Mouse (Mus musculus) induced T-regulatory cell, adult 2 months (primary cell): ENCODE results near the gene Espnl.

Experiments
- DNase-seq: peaks from one replicate; pipeline ENCODE4 v3.0.0-alpha.2; 2012; ENCODE audit warnings: low read depth

Espnl gene

DNA sequence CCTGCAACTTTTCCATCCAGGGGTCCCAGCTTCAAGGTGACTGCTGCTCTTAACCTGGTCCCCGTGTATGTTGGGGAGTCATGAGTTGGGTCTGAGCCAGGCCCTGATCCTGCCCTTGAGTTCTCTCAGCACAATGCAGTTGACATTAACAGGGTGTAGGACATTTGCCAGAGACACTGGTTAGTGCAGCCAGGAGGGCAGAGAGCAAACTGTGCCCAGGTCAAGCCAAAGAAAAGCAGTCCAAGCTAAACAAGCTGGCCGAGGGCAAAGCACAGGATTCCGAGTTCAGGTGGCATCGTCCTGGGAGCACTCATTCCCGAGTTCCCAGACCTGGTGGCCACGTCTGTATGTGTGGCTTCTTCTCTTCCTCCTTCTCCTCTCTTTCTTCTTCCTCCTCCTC is 4.2 kb upstream of the Espnl start:
- DNase-seq, result no peak

DNA sequence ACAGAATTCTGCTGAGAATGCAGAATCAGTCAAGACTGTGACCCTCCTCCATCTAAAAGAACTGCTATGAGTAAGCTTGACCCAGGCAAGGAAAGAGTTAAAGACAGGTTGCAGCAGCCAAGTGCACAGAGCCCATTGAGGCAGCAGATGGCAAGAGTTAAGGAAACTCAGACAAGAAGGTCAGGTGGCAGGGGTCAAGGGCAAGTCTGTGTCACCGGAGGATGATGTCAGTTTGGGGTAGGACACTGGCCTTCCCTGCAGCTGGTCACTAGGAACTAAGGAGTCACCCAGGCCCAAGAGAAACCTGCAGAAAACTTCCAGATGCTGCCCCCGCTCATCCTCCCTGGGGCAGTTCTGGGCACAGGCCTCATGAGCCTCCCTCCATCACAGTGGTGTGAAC is 2.8 kb downstream of the Espnl start:
- DNase-seq, result no peak

DNA sequence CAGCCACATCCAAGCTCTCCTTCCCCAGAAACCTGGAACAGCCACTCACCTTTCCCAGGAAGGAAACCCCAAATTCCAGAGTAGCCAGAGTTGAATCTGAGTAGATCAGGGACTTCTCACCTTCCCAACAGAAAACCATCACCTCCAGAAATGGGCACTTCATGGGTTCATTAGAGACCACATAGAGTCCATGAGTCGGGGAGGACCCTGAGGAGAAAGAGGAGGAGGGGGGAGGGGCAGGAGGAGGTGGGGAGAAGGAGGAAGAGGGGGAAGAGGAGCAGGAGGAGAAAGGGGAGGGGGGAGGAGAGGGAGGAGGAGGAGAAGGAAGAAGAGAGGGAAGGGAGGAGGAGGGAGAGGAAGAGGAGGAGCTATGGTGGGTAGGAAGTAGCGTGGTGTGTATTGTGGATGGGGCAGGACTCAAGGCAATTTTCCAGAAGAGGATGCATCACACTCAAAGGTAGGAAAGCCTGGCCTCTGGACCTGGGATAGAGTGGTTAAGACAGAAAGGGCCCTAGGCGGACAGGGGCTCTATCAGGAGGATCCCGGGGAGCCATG is 3.7 kb downstream of the Espnl start:
- no peak for DNase-seq

DNA sequence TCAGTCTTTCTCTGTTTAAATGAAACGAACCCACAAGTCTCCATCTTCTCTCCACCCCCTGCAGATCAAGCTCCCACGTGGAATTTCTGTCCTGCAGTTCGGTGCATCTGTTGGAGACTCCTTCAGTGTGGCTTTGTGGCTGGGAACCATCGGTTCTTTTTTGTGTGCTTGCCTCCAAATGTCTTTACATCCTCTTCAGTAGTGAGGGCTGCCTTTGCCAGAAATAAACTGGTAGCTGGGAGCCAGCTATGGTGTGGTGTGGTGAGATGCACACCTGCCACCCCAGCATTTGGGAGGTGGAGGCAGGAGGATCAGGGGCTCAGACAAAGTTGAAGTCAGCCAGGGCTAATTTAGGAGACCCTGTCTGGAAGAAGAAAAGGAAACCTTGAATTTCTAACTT is 10.2 kb downstream of the Espnl start:
- no peak for DNase-seq

DNA sequence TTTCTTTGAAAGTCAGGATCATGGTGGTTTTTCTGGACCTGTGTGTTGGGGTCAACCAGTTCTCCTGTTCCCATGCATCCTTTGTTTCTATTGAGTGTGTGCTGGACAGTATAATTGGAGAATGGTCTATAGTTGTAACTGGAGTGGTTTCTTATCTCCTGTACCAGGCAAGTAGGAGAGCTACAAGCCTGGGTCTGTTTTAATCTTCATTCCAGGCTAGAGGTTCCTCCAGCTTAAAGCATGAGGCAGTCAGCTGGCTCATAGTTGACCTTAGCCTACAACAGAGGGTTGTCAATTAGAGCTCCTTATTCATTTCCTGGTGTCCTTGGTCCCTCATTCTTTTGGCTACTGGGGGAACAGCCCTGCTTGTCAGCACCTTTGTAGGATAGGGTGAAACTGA is 11.7 kb downstream of the Espnl start:
- no peak for DNase-seq

DNA sequence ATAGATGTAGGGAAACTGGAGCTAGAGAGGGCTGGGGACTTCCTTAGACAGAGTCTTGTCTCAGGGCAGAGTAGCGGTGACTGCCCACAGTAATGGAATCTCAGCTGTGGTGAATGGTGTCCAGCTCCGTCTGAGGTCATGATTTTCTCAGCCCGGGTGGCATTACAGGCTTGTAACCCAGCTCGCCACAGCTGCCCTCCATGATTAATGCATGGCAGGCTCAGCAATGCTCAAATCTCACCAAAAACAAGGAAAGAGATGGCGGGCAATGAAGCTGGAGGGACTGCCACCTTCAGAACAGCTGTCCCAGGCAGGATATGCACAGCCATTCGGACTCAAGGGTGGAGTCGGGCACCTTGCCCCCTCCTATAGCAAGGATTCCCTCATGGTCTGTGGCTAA is 15.5 kb downstream of the Espnl start:
- no peak for DNase-seq

DNA sequence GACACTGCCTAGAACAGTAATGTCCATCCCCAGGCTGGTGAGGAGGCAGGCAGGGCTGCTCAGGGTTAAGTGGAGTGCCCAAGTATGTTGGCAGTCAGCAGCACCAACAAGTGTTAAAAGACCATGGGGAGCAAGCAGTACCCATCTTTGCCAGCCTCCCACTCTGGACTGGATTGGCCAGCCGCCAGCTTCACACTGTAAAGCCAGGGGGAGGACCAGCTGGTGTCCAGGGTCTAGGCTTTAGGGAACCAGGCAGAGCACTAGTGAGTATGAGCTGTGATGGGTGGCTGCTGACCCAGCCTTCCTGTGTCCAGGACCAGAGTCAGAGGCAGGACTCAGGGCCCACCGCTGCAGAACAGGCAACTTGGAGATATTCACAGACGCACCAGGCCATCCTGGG is 22.1 kb downstream of the Espnl start:
- DNase-seq, result no peak

DNA sequence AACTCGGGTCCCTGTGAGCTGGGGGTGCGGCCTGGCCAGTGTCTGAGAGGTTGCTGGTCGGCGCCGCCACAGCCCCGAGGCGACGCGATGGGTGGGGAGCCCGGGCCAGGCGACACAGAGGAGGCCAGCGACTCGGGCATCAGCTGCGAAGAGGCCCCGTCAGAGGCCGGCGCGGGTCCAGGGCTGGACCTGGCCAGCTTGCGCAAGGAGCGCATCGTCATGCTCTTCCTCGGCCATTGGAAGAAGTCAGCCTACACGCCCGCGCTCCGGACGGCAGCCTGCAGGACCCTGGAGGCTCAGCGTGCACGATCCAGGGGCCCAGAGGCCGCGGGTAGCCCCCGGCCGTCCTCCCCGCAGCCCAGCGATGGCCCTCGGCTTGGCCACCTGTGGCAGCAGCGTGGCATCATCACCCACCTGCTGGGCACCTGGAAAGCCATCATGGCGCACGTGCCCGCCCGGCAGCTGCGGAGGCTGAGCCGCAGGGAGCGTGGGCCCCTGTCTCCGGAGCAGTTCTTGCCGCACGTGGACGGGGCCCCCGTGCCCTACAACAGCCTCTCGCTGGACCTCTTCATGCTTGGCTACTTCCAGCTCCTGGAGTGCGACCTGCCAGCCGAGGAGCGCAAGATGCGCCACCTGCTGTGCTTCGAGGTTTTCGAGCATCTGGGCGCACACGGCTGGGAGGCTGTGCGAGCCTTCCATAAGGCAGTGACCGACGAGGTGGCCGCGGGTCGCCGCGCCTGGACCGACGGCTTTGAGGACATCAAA is 23.2 kb downstream of the Espnl start:
- no peak for DNase-seq

DNA sequence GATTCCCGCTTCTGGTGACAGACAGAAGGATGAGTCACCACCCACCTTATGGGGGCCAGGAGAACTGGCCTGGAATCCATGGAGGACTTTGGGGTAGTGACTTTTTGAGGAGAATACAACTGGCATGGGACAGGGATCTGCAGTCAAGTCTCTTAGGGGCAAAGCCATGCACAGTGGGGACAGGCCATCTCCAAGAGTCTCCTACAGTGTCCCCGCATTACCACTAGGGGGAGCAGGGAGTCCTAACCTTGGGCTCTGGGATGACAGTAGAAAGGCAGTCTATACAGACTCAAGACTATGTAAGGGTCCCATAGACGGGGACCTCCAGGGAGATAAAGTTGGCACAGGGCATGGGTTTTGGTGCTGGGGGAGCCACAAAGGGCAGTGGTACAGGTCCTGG is 25.0 kb downstream of the Espnl start:
- DNase-seq, result peak; percentile 74

DNA sequence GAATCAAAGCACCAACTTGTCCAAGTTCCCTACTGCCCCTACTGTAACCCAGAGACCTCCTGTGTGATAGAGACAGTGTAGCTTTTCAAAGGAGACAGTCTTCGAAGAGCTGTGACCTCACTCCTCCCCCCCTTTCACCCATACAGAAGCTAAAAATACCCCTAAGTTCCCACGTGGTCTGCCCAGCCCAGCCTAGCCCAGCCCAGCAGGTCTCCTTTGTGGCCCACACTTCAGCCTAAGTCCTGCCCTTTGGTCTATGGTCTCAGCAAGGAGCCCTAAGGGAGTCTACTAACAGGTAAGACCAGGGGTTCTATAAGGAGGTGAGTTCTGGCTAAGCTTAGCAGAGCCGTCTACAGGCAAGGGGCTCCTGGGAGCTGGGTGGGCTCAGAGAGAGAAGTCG is 29.0 kb downstream of the Espnl start, which contains the start of gene Klhl30:
Gene Klhl30 (plus strand): TSS at position 176 of the 400 bp plus-strand sequence.
- no peak for DNase-seq

DNA sequence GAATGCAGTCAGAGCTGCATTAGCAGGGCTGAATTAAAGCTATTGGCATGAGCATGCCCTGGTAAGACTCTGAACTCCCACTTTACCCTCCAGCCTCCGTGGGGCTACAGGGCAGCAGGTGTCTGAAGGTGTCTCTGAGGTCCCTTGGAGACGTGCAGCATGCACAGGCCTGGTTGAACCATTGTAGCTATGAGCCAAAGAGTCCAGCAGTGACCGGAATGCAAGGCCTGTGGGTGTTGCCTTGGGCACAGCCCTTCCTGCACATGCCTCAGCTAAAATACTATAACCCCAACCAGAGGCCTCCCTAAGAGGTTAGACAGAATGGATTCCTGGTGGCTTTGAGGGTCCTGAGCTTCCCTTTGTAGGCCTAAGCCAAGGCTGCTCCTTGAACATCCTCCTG is 29.4 kb downstream of the Espnl start:
- DNase-seq, result no peak

DNA sequence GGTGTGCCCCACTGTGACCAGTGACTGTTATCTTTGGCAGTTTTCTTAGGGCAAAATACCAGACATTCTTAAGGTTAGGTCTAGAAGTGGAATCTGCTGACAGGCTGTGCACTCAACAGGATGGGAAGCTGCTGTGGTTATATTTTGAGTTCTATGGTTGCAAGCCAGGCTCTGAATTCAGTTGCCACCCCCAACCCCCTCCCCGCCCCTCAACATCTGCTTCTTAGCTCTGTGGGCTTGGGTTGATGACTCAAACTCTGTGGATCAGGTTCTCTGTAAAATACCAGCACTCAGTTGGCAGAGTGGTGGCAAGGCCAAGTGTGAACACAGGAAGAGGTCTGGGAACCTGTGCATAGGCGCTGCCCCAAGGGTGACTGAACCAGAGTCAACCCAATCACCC is 30.4 kb downstream of the Espnl start:
- no peak for DNase-seq

DNA sequence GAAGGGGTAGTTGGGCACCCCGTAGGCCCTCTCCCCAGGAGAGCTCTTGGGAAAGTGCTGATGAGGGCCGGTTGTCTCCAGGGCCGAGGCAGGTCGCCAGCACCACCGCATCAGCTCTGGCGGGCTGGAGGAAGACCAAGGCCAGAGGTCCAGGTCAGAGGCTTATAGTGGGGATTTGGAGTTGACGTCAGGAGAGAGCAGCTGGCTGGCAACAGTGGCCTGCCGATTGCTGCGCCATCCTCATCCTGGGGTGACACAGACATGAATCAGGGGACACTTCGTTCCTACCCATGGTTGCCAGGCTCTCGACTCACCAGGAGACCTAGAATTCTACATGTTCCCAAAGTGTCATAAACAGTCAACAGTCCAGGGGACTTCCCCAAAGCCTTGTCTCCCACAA is 34.2 kb downstream of the Espnl start:
- no peak for DNase-seq

DNA sequence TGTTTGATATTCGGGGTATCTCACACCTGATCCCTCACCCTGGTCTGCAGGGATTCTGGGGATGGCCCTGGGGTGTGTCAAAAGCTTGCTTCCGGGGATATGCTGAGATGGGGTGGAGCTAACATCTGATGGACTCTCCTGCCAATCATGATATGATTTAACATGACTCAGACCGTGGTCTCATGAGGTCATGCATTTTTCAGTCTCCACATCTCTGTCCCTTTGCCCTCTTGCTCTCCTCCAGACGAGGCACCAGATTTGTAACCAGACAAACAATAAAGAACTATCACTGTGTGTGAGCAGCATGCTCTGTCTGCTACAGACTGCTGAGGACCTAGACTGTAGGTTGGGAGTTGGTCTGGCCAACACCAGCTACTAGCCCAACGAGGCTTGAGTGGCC is 40.2 kb downstream of the Espnl start:
- no peak for DNase-seq

DNA sequence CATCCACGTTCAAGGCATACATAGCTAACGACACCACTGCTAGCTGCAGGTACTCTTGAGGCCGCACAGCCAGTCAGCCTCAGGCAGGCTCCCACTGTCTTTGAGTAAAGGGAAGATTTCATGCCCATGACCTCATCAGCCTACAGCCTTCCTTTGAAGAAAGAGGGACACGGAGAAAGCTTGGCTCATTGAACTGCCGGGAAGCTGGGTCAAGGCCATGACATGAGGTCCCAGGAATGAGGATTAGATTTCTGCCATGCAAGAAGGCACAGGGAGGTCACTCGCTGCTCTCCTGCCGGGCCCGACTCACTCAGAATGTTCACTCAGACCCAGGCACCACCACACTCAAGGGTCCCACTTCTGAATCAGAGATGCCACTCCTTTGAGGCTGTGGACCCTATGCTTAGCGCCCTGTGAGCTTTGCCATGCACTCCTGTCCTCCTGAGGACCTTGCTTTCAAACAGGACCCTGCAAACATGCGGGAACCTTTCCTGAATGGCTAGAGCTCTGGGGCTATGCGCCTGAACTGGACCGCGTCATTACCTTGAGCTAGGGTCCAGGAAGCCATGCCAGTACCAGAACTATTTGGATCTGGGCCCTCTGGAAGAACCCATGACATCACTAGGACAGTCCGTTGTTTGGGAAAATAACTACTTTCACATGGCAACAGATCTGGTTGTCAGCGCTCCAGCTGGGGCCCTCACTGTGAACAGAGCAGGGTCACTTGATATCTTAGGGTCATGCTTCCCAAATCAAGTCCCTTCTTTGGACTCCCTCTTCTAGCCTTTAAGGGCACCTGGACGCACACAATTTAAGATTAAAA is 43.2 kb downstream of the Espnl start:
- no peak for DNase-seq

DNA sequence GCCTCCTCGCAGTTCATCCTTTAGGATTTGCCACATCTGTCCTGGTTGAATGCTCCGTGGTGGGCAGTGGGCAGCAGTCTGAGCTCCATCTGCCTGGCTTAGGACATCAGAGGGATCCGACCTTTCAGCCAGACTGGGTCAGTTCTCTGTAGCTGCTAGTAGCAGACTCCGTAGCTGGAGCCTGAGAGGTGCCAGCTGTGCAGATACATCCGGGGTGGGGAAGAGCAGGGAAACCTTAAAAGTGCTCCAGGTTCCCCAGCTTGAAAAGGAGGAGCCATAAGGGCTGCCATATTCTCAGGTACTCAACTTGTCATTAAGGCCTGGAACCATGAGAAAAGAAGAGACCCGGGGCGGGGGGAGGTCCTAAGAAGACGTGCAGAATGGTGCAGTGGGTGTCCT is 43.9 kb downstream of the Espnl start:
- DNase-seq, result no peak

DNA sequence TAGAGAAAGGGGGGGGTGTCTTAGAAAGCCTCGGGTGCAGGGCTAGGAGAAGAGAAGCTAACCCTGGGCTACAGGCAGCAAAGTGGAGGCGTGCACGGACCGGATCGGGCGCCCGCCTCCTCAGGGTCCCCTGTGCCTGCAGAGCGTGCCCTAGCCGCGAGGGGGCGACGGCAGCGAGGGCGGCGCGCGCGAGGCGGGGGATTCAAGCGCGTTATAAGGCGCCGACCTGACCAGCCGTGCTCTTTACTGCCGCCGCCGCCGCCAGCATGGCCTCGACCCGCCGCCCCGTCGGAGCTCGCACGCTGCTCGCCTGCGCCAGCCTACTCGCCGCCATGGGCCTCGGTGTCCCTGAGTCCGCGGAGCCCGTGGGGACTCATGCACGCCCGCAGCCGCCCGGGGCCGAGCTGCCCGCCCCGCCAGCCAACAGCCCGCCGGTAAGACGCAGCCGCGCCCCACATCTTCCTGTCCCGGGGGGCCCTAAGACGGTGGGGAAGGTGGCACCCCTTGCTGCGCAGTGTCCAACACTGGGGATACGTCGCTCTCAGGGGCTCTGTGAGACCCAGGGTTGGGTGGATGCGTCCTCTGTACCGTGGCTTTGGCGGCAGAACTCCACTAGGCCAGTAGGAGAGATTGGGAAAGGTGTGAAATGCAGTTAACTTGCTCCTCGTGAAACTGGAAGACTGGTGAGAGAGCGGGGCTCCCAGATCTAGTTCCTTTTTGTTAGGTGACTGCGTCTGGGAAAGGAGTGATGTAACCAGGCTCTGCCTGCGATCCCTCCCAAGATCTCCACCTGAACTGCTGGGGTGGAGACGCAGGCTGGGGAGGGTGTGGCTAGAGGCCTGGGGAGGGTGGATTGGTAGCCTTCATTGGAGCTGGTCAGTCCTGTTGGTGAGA is 44.6 kb downstream of the Espnl start, which contains the start of gene Erfe:
Gene Erfe (plus strand): TSS at position 216 of the 894 bp plus-strand sequence.
- DNase-seq, result peak; percentile 81

DNA sequence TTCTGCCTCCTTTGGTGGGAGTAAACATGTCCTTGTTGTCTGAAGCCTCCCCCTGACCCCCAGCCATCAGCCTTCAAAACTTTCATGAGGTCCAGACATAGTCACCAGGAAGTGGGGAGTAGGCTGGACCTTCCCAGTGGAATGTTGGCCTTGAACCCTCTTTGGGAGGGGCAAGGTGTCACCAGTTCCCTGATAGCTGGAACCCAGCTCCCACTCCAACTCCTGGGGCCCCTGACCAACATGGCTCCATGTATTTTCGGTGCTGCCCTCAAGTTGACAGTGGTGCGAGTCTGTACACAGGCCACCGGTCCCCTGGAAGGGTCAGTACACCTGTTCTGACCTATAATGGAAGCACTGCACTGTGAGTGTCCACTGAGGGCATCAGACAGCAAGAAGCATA is 45.4 kb downstream of the Espnl start:
- DNase-seq, result no peak

DNA sequence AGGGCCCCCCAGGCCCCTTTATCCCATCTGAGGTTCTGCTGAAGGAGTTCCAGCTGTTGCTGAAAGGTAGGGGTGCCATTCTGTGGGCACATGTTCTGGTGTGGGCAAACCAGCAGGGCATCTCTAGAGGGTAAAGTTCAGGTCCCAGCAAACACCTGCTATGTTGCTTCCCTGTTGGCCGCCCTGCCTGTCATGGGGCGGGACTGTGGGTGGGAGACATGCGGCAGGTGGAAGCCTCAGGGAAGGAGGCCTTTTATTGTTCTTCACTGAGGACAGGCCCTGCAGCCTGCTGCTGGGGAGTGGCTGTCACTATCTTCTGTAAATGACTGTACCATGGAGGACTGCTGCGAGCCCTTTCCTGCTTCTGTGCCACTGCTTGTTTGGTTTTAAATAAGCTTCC is 47.5 kb downstream of the Espnl start:
- DNase-seq, result no peak

DNA sequence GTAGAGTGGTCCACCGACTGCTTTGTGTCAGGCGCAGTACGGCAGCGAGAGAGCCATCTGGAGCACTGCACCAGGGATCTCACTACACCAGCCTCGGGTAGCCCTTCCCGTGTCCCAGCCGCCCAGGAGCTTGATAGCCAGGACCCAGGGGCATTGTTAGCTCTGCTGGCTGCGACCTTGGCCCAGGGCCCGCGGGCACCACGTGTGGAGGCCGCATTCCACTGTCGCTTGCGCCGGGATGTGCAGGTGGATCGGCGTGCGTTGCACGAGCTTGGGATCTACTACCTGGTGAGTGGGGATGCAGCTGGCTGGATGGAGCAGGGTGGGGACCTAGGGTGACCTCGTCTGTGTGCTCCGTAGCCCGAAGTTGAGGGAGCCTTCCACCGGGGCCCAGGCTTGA is 48.2 kb downstream of the Espnl start:
- DNase-seq, result no peak

DNA sequence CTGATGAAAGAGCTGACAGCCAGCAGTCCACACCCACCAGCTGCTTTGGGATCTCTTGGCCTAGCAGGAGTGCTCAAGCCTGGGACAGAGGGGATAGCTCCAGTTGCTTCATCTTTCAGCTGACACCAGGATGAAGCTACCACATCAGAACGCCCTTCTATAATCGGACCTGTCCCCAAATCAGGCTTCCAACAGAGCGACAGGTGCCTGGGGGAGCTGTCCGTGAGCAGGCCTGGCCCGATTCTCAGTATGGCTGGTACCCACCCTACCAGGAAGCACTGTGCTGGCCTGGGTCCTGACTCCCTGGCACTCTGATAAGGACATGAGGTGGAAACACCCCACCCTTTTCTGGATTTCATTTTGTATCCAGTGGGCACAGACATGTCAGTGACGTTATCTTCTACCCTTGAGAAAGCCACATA is 51.5 kb downstream of the Espnl start:
- DNase-seq, result no peak

DNA sequence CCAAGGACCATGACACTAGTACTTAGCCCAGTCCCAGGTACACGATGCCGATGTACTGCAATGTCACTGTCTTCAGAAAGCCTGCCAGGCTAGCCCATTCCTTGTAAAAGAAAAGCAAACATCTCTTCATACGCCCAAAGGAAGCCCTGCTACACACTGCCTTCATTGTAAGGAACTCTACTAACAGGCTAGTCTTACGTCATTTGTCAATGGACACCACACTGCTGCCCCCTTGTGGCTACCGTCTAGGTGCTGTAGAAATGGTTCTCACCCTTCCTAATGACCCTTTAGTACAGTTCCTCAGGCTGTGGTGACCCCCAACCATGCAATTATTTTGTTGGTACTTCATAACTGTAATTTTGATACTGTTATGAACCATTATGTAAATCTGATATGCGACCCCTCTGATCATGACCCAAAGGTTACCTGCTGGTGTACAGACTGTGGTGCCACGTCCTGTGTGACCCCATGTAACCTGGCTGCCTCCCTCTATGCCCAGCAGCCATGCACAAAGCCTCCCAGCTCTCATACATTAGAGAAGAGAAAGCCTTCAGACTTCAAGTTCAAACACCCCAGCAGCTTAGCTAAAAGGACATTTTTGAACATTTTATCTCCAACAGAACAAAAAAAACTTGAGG is 58.7 kb downstream of the Espnl start:
- peak; percentile 83 for DNase-seq
